ENCODE assay signal across 10 mouse cellular contexts in the genomic region with DNA sequence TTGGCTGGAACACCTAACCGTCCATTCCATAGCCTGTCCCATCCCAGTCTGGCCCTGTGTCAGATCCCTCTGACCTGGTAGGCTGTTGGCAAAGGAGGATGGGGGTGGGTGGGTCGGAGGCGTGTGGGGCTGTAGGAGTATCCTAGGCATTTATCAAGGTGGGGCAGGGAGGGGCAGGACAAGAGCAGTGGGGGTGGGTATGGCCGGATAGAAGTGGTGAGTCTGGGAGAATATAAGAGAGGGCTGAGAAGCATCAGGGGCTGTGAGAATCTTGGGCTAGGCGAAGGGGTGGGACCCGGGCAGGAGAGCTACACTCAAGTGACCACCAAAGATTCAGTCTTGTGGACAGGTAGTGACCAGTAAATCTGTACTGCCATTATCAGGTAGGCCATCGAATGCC. TPM values are rescaled to one million over a fixed set of nuclear protein-coding genes. Genes with fewer than 3 reads are reported as not detected.
DNase-seq lines count a peak whose midpoint lies in the region; ATAC-seq and TF ChIP-seq lines count a peak whose summit lies in the region.
"Had no signal": no experiment of that assay in that cellular context is flagged by ENCODE, and none has a peak within 500 bp of the region (broad histone marks: within the 10 kb centered on the region; RNA-seq: fewer than 3 reads in every experiment).

No protein-coding gene starts in this region.

- no peaks in the 10 kb centered on the region for H3K36me3 ChIP-seq in heart, embryonic 10.5 days
- no peaks in the 10 kb centered on the region for H3K36me3 ChIP-seq in E14TG2a.4 (ENCODE audit: insufficient read depth, low read length)
- no peaks in the 10 kb centered on the region for H3K36me3 ChIP-seq in hindbrain, embryonic 10.5 days
- H3K36me3 ChIP-seq in liver, embryonic 16.5 days (ENCODE audit: control insufficient read depth, insufficient read depth): no peaks in the 10 kb centered on the region

- peak overlapping the region; percentile 52 for H3K4me2 ChIP-seq in liver, embryonic 16.5 days (ENCODE audit: low read depth, low read length)

- 65% methylated on average over 7 of the region's 7 CpGs for WGBS in heart, embryonic 10.5 days
- WGBS in hindbrain, embryonic 10.5 days: 68% methylated on average over 7 of the region's 7 CpGs
- WGBS in liver, embryonic 16.5 days (ENCODE audit: insufficient replicate concordance): 39% methylated on average over 7 of the region's 7 CpGs

- no peak for TF ChIP-seq CTCF in E14TG2a.4 (conservative IDR thresholded peaks at IDR 0.05; ENCODE audit: low read length)

- H3K4me1 ChIP-seq in heart, embryonic 10.5 days: peaks cover 19% of the 10 kb centered on the region
- H3K4me1 ChIP-seq in E14TG2a.4 (replicated peaks; ENCODE audit: low read depth, low read length): peaks cover 41% of the 10 kb centered on the region
- peaks cover 23% of the 10 kb centered on the region for H3K4me1 ChIP-seq in hindbrain, embryonic 10.5 days (replicated peaks)
- H3K4me1 ChIP-seq in liver, embryonic 16.5 days (ENCODE audit: control insufficient read depth, low read depth, low read length): no peaks in the 10 kb centered on the region; the same call in 1 of the 2 replicates

- H3K4me3 ChIP-seq in heart, embryonic 10.5 days: peak overlapping the region; percentile 63
- H3K4me3 ChIP-seq in E14TG2a.4 (replicated peaks; ENCODE audit: low read length): peak overlapping the region; percentile 71
- peak overlapping the region; percentile 55 for H3K4me3 ChIP-seq in hindbrain, embryonic 10.5 days
- H3K4me3 ChIP-seq in liver, embryonic 16.5 days (ENCODE audit: low read depth, low read length): no peak overlapping the region
- H3K4me3 ChIP-seq: myocyte had no signal

- DNase-seq in heart, embryonic 10.5 days (ENCODE audit: low spot score): no peak
- no peak for DNase-seq in heart, adult 9 months (ENCODE audit: low spot score in 2 of 2)
- no peak for DNase-seq in hindbrain, embryonic 10.5 days (ENCODE audit: low spot score)
- no peak for DNase-seq in cerebellum, postnatal 25 days
- DNase-seq in gastrocnemius, postnatal 25 days: no peak
- DNase-seq in ovary, postnatal 36 days (ENCODE audit: low spot score): no peak

- H3K27me3 ChIP-seq in heart, embryonic 10.5 days (ENCODE audit: insufficient read depth, poor library complexity, severe bottlenecking): peaks cover 46% of the 10 kb centered on the region
- H3K27me3 ChIP-seq in E14TG2a.4 (ENCODE audit: insufficient read depth, low read length): peaks cover 38% of the 10 kb centered on the region
- peaks cover 48% of the 10 kb centered on the region for H3K27me3 ChIP-seq in hindbrain, embryonic 10.5 days (ENCODE audit: insufficient read depth, poor library complexity, severe bottlenecking)
- H3K27me3 ChIP-seq in liver, embryonic 16.5 days (ENCODE audit: control insufficient read depth, insufficient read depth, low read depth, low read length): peaks cover 14% of the 10 kb centered on the region

- no peak overlapping the region for H3K9ac ChIP-seq in liver, embryonic 16.5 days (ENCODE audit: low read depth, low read length)

- no peak for ATAC-seq in liver, embryonic 16.5 days (ENCODE audit: low read depth)

- no peaks in the 10 kb centered on the region for H3K9me3 ChIP-seq in heart, embryonic 10.5 days
- no peaks in the 10 kb centered on the region for H3K9me3 ChIP-seq in E14TG2a.4 (ENCODE audit: low read length)
- no peaks in the 10 kb centered on the region for H3K9me3 ChIP-seq in hindbrain, embryonic 10.5 days
- H3K9me3 ChIP-seq in liver, embryonic 16.5 days (replicated peaks; ENCODE audit: control insufficient read depth, low read length): no peaks in the 10 kb centered on the region

- H3K27ac ChIP-seq in heart, embryonic 10.5 days: 0 out of 2 replicates have a peak overlapping the region, but pooled peaks have one; percentile 71
- H3K27ac ChIP-seq in hindbrain, embryonic 10.5 days: peak overlapping the region; percentile 72; the same call in 1 of the 2 replicates
- H3K27ac ChIP-seq in liver, embryonic 16.5 days (ENCODE audit: low read length): no peak overlapping the region

RNA-seq across cellular contexts. Expression of a gene that starts 0.7 kb away (rescaled TPM):
- polyA plus RNA-seq in heart, embryonic 10.5 days (2016; fragmentation: Nextera tagmentation; extraction: Ambion mirVana): 36.3 and 46.7 TPM in 2 replicates
- polyA plus RNA-seq in hindbrain, embryonic 10.5 days (2016; fragmentation: Nextera tagmentation; extraction: Ambion mirVana): 43.4 and 53.4 TPM in 2 replicates
- 11.8 and 14.4 TPM in 2 replicates for polyA plus RNA-seq in liver, embryonic 16.5 days (2015; fragmentation: Nextera tagmentation; extraction: Ambion mirVana)
- total RNA-seq in gastrocnemius, postnatal 25 days (2021): 1 to 10 TPM; 3.6 to 8.0 TPM

RNA-seq across cellular contexts. Expression of a gene that starts 27.6 kb away (rescaled TPM):
- 0.06 TPM in 1 of 2 replicates, not detected in the other for polyA plus RNA-seq in heart, embryonic 10.5 days (2016; fragmentation: Nextera tagmentation; extraction: Ambion mirVana)
- 0.34 TPM in 1 of 2 replicates, not detected in the other for polyA plus RNA-seq in hindbrain, embryonic 10.5 days (2016; fragmentation: Nextera tagmentation; extraction: Ambion mirVana)
- 1.0 and 1.6 TPM in 2 replicates for polyA plus RNA-seq in liver, embryonic 16.5 days (2015; fragmentation: Nextera tagmentation; extraction: Ambion mirVana)
- under 1 TPM in 1 of 2 experiments, not detected in 1; 0.70 TPM for total RNA-seq in gastrocnemius, postnatal 25 days (2021)

RNA-seq across cellular contexts. Expression of a gene that starts 54.4 kb away (rescaled TPM):
- not detected in 2 replicates for polyA plus RNA-seq in heart, embryonic 10.5 days (2016; fragmentation: Nextera tagmentation; extraction: Ambion mirVana)
- not detected in 2 replicates for polyA plus RNA-seq in hindbrain, embryonic 10.5 days (2016; fragmentation: Nextera tagmentation; extraction: Ambion mirVana)
- polyA plus RNA-seq in liver, embryonic 16.5 days (2015; fragmentation: Nextera tagmentation; extraction: Ambion mirVana): 0.08 TPM in 1 of 2 replicates, not detected in the other
- total RNA-seq in gastrocnemius, postnatal 25 days (2021): under 1 TPM in 1 of 2 experiments, not detected in 1; 0.49 TPM
- total RNA-seq: layer of hippocampus, adult 18-20 months had no signal
- polyA plus RNA-seq: myocyte had no signal
